Mouse (Mus musculus) MEL (cell line): Measurements from ENCODE around the gene Atp23. TPM values are rescaled to one million over a fixed set of nuclear protein-coding genes. Genes with fewer than 3 reads are reported as not detected.

ENCODE experiments used
- DNase-seq: peaks from one replicate; pipeline ENCODE4 v3.0.0; 2011; ENCODE audit warnings: low read depth, low spot score
- H3K27ac ChIP-seq: 2 replicates; pipeline ENCODE4 v1.5.1; 2012; ENCODE audit warnings: low read depth, mild to moderate bottlenecking, control low read depth, low read length, moderate library complexity; ENCODE audit not compliant: control insufficient read depth
- H3K27me3 ChIP-seq, 2 experiments: fragments of 150-350 bp in 1 of 2; sonication (generic) in 1 of 2; 2 replicates each; pipeline ENCODE4 v1.6.1; 2012; ENCODE audit warnings: low read length in 2 of 2, mild to moderate bottlenecking in 2 of 2, improper control_type of control experiment in 1 of 2, moderate library complexity in 1 of 2; ENCODE audit not compliant: insufficient read depth in 2 of 2, control insufficient read depth in 1 of 2
- H3K36me3 ChIP-seq, 2 experiments: 2 replicates each; pipeline ENCODE4 v1.6.1; 2012 to 2014; ENCODE audit warnings: low read length in 2 of 2, improper control_type of control experiment in 1 of 2, inconsistent platforms in 1 of 2, mild to moderate bottlenecking in 1 of 2; ENCODE audit not compliant: insufficient read depth in 2 of 2, control insufficient read depth in 1 of 2
- H3K4me1 ChIP-seq, 2 experiments: fragments of 150-350 bp in 1 of 2; sonication (generic) in 1 of 2; 2 replicates each; pipeline ENCODE4 v1.6.1; 2012; ENCODE audit warnings: low read length in 2 of 2, improper control_type of control experiment in 1 of 2, mild to moderate bottlenecking in 1 of 2; ENCODE audit not compliant: insufficient read depth in 2 of 2, control insufficient read depth in 1 of 2
- H3K4me3 ChIP-seq, 2 experiments: fragments of 150-350 bp in 1 of 2; sonication (generic) in 1 of 2; 2 replicates each; pipeline ENCODE4 v1.5.1; 2012; ENCODE audit warnings: low read depth in 2 of 2, low read length in 2 of 2, mild to moderate bottlenecking in 2 of 2, moderate library complexity in 2 of 2, control low read depth in 1 of 2, improper control_type of control experiment in 1 of 2; ENCODE audit not compliant: control insufficient read depth in 1 of 2, insufficient read depth in 1 of 2
- H3K79me2 ChIP-seq: 2 replicates; pipeline ENCODE4 v1.6.1; 2012; ENCODE audit warnings: mild to moderate bottlenecking, low read length, moderate library complexity; ENCODE audit not compliant: control insufficient read depth, poor library complexity, insufficient read depth
- H3K9ac ChIP-seq: 2 replicates; pipeline ENCODE4 v1.6.1; 2012; ENCODE audit warnings: low read depth, mild to moderate bottlenecking, control low read depth, low read length, moderate library complexity; ENCODE audit not compliant: control insufficient read depth, poor library complexity, severe bottlenecking
- H3K9me3 ChIP-seq: fragments of 150-350 bp; sonication (generic); replicated peaks from 2 replicates; pipeline ENCODE4 v1.6.1; 2012; ENCODE audit warnings: mild to moderate bottlenecking, low read length, improper control_type of control experiment, moderate library complexity; ENCODE audit not compliant: insufficient read depth
- BHLHE40 ChIP-seq: IDR thresholded peaks from 2 replicates; pipeline ENCODE4 v1.6.1; 2012; ENCODE audit warnings: low read depth, mild to moderate bottlenecking, inconsistent platforms, low read length, improper control_type of control experiment, borderline replicate concordance
- CHD1 ChIP-seq: IDR thresholded peaks from 2 replicates; pipeline ENCODE4 v1.6.1; 2012; ENCODE audit warnings: low read depth, mild to moderate bottlenecking, inconsistent platforms, low read length, improper control_type of control experiment
- E2F4 ChIP-seq: IDR thresholded peaks from 2 replicates; pipeline ENCODE4 v1.6.1; 2011; ENCODE audit warnings: low read depth, low read length, improper control_type of control experiment, borderline replicate concordance
- ELF1 ChIP-seq: IDR thresholded peaks from 2 replicates; pipeline ENCODE4 v1.6.1; 2014; ENCODE audit warnings: low read depth, mild to moderate bottlenecking, inconsistent platforms, low read length, improper control_type of control experiment, moderate library complexity
- ETS1 ChIP-seq: IDR thresholded peaks from 2 replicates; pipeline ENCODE4 v1.6.1; 2012; ENCODE audit warnings: low read depth, mild to moderate bottlenecking, inconsistent platforms, low read length, improper control_type of control experiment, moderate library complexity
- HCFC1 ChIP-seq: IDR thresholded peaks from 2 replicates; pipeline ENCODE4 v1.6.1; 2012; ENCODE audit warnings: low read depth, mild to moderate bottlenecking, inconsistent platforms, low read length, improper control_type of control experiment, moderate library complexity
- JUND ChIP-seq: IDR thresholded peaks from 2 replicates; pipeline ENCODE4 v1.6.1; 2011; ENCODE audit warnings: low read depth, mild to moderate bottlenecking, improper control_type of control experiment, low read length
- KAT2A ChIP-seq: conservative IDR thresholded peaks from 2 replicates; pipeline ENCODE4 v1.6.1; 2012; ENCODE audit warnings: low read depth, low read length, improper control_type of control experiment, inconsistent platforms
- MAZ ChIP-seq: IDR thresholded peaks from 2 replicates; pipeline ENCODE4 v1.6.1; 2012; ENCODE audit warnings: low read depth, mild to moderate bottlenecking, inconsistent platforms, low read length, improper control_type of control experiment
- MEF2A ChIP-seq: IDR thresholded peaks from 2 replicates; pipeline ENCODE4 v1.6.1; 2014; ENCODE audit warnings: low read depth, mild to moderate bottlenecking, inconsistent platforms, low read length, improper control_type of control experiment; ENCODE audit not compliant: poor library complexity, insufficient replicate concordance, severe bottlenecking; ENCODE audit errors: extremely low read depth
- MYB ChIP-seq: IDR thresholded peaks from 2 replicates; pipeline ENCODE4 v1.6.1; 2011; ENCODE audit warnings: mild to moderate bottlenecking, low read depth, low read length, improper control_type of control experiment
- NRF1 ChIP-seq: IDR thresholded peaks from 2 replicates; pipeline ENCODE4 v1.6.1; 2014; ENCODE audit warnings: low read depth, mild to moderate bottlenecking, inconsistent platforms, low read length, improper control_type of control experiment, moderate library complexity; ENCODE audit not compliant: poor library complexity, insufficient read depth, severe bottlenecking
- POLR2A ChIP-seq, 2 experiments: IDR thresholded peaks; 2 replicates each; pipeline ENCODE4 v1.6.1; 2011 to 2012; ENCODE audit warnings: low read length in 2 of 2, mild to moderate bottlenecking in 2 of 2, control low read depth in 1 of 2, improper control_type of control experiment in 1 of 2, low read depth in 1 of 2, moderate library complexity in 1 of 2; ENCODE audit not compliant: control insufficient read depth in 1 of 2, insufficient read depth in 1 of 2, poor library complexity in 1 of 2
- POLR2AphosphoS5 ChIP-seq: IDR thresholded peaks from 2 replicates; pipeline ENCODE4 v1.6.1; 2012; ENCODE audit warnings: low read depth, borderline replicate concordance, mild to moderate bottlenecking, inconsistent platforms, low read length, moderate library complexity, mixed read lengths
- SIN3A ChIP-seq: IDR thresholded peaks from 2 replicates; pipeline ENCODE4 v1.6.1; 2012; ENCODE audit warnings: low read length, improper control_type of control experiment, inconsistent platforms
- SMC3 ChIP-seq: IDR thresholded peaks from 2 replicates; pipeline ENCODE4 v1.6.1; 2011; ENCODE audit warnings: low read depth, low read length, improper control_type of control experiment
- TAL1 ChIP-seq: IDR thresholded peaks from 2 replicates; pipeline ENCODE4 v1.6.1; 2012; ENCODE audit warnings: mild to moderate bottlenecking, inconsistent platforms, low read length, moderate library complexity, mixed read lengths
- TCF12 ChIP-seq: IDR thresholded peaks from 2 replicates; pipeline ENCODE4 v1.6.1; 2014; ENCODE audit warnings: low read depth, mild to moderate bottlenecking, inconsistent platforms, low read length, improper control_type of control experiment, moderate library complexity
- ZC3H11A ChIP-seq: IDR thresholded peaks from 2 replicates; pipeline ENCODE4 v1.6.1; 2012; ENCODE audit warnings: low read depth, mild to moderate bottlenecking, inconsistent platforms, low read length, improper control_type of control experiment
- polyA plus RNA-seq, 2 experiments: library from polyadenylated mRNA; stranded (reverse) in 1 of 2; unstranded in 1 of 2; fragments of >175 nt in 1 of 2; fragments of >200 nt in 1 of 2; gene quantifications; 2 replicates each; pipeline versions ENCODE4 v1.2.1 to v1.2.4; 2012; ENCODE audit warnings: low replicate concordance in 2 of 2, low read depth in 1 of 2; ENCODE audit not compliant: insufficient read length in 2 of 2, insufficient read depth in 1 of 2, missing spikeins in 1 of 2
- total RNA-seq: library from RNA; depleted of rRNA; stranded (reverse); fragments of 300-350 nt; gene quantifications from 2 replicates; pipeline ENCODE4 v1.2.3, GENCODE M21; 2012

The Atp23 gene
- total and polyA plus RNA-seq, 3 experiments = 23.0 to 26.1 TPM; not detected in 1

GRCm38 (mm10) chr10:126831329-126831728 is 69.8 kb downstream of the Atp23 start:
- DNase-seq = no peak
- no peak overlapping the region for H3K27ac ChIP-seq
- no peaks in the 10 kb centered on the region for H3K9me3 ChIP-seq
- peaks cover 0 to 2% of the 10 kb centered on the region in 2 experiments; a peak in 1 of 4 replicates for H3K4me1 ChIP-seq
- H3K27me3 ChIP-seq = no peaks in the 10 kb centered on the region
- H3K9ac ChIP-seq = no peak overlapping the region
- TF ChIP-seq JUND (no peak), SMC3 (no peak), ZC3H11A (no peak), MEF2A (no peak), TCF12 (no peak), POLR2A (IDR thresholded peaks at IDR 0.05; ENCODE audit: control insufficient read depth in 1 of 2, insufficient read depth in 1 of 2, low read depth in 1 of 2, low read length in 2 of 2, poor library complexity in 1 of 2) (no peak), MAZ (no peak), KAT2A (no peak), ETS1 (no peak), BHLHE40 (no peak), HCFC1 (no peak), MYB (no peak), NRF1 (no peak), ELF1 (no peak), TAL1 (no peak)
- H3K36me3 ChIP-seq = peaks cover 0 to 5% of the 10 kb centered on the region in 2 experiments; a peak in 2 of 4 replicates
- H3K4me3 ChIP-seq = no peak overlapping the region
- H3K79me2 ChIP-seq = no peaks in the 10 kb centered on the region

GRCm38 (mm10) chr10:126828618-126829017 is 72.5 kb downstream of the Atp23 start:
- Histone ChIP-seq H3K4me3 (no peak overlapping the region), H3K4me1 (peaks cover 0 to 2% of the 10 kb centered on the region in 2 experiments; a peak in 1 of 4 replicates)
- TF ChIP-seq CHD1 (no peak), E2F4 (no peak), SIN3A (no peak), POLR2AphosphoS5 (no peak), MEF2A (no peak)
- TF ChIP-seq, all 39 proteins: peak for 0

More at GRCm38 (mm10) chr10:126828618-126829017, 72.5 kb downstream of the Atp23 start:
- peaks cover 0 to 5% of the 10 kb centered on the region in 2 experiments; a peak in 2 of 4 replicates for H3K36me3 ChIP-seq
- no peak for DNase-seq
- no peaks in the 10 kb centered on the region for H3K27me3 ChIP-seq
- no peak overlapping the region for H3K27ac ChIP-seq
- H3K79me2 ChIP-seq = no peaks in the 10 kb centered on the region
- no peaks in the 10 kb centered on the region for H3K9me3 ChIP-seq
- no peak overlapping the region for H3K9ac ChIP-seq
